21 mouse cellular contexts compared by ENCODE assay signal in genomic region chr4:138051488-138051887, GRCm38 (mm10).
"Had no signal": no experiment of that assay in that cellular context is flagged by ENCODE, and none has a peak within 500 bp of the region (broad histone marks: within the 10 kb centered on the region; RNA-seq: fewer than 3 reads in every experiment).

No protein-coding gene starts in this region.

- H3K27ac ChIP-seq: kidney, postnatal 0 days; limb, embryonic 12.5 days; limb, embryonic 15.5 days; liver, embryonic 14.5 days; macrophage; neural tube, embryonic 12.5 days; neural tube, embryonic 15.5 days; stomach, postnatal 0 days had no signal

- H3K4me2 ChIP-seq: limb, embryonic 12.5 days; limb, embryonic 15.5 days; liver, embryonic 11.5 days; lung, embryonic 14.5 days; neural tube, embryonic 12.5 days; neural tube, embryonic 15.5 days had no signal

- H3K9me3 ChIP-seq: limb, embryonic 12.5 days; limb, embryonic 15.5 days; neural tube, embryonic 12.5 days; neural tube, embryonic 15.5 days had no signal

- H3K4me1 ChIP-seq: limb, embryonic 12.5 days; limb, embryonic 15.5 days; neural tube, embryonic 12.5 days had no signal

- H3K9ac ChIP-seq: limb, embryonic 12.5 days; limb, embryonic 15.5 days; liver, embryonic 14.5 days; liver, postnatal 0 days; lung, embryonic 14.5 days; neural tube, embryonic 12.5 days; neural tube, embryonic 15.5 days had no signal

- H3K27me3 ChIP-seq: limb, embryonic 12.5 days; limb, embryonic 15.5 days; neural tube, embryonic 12.5 days; neural tube, embryonic 15.5 days had no signal

- H3K36me3 ChIP-seq: neural tube, embryonic 15.5 days had no signal

- H3K4me3 ChIP-seq: limb, embryonic 12.5 days; limb, embryonic 15.5 days; neural tube, embryonic 12.5 days; neural tube, embryonic 15.5 days had no signal

- DNase-seq: kidney, adult 2 months; kidney, postnatal 25 days; left cerebral cortex, postnatal 4 days; liver, postnatal 0 days; lung, embryonic 14.5 days; right cerebral cortex, adult 18-20 months; right cerebral cortex, postnatal 14 days; right cerebral cortex, postnatal 4 days; thymus, adult 2 months; thymus, postnatal 14 days; thymus, postnatal 4 days had no signal

- ATAC-seq: liver, postnatal 0 days; lung, postnatal 0 days had no signal
